Mouse (Mus musculus): Measurements from ENCODE around the gene Slc18b1. TPM values are rescaled to one million over a fixed set of nuclear protein-coding genes. Genes with fewer than 3 reads are reported as not detected.

The Slc18b1 gene
- total RNA-seq, 2 experiments from 2014 or later: 12.0 to 16.7 TPM

GRCm38 (mm10) chr10:23806201-23806600 lies 9.4 kb downstream of the Slc18b1 start:
- DNase-seq: no peak

- peak; percentile 83 for DNase-seq
Measured at GRCm38 (mm10) chr10:23811635-23812437, 15.1 kb downstream of the Slc18b1 start.

- no peak for DNase-seq
Measured at GRCm38 (mm10) chr10:23812438-23812759, 15.6 kb downstream of the Slc18b1 start.

- no peak for DNase-seq
Measured at GRCm38 (mm10) chr10:23812852-23813766, 16.3 kb downstream of the Slc18b1 start.

- peak; percentile 84 for DNase-seq
Measured at GRCm38 (mm10) chr10:23815168-23815567, 18.4 kb downstream of the Slc18b1 start.

- no peak for DNase-seq
Measured at GRCm38 (mm10) chr10:23816241-23816640, 19.5 kb downstream of the Slc18b1 start.

- DNase-seq: no peak
Measured at GRCm38 (mm10) chr10:23826516-23826915, 29.7 kb downstream of the Slc18b1 start.

GRCm38 (mm10) chr10:23836003-23836964 lies 39.5 kb downstream of the Slc18b1 start:
- DNase-seq: no peak

- DNase-seq: no peak
Measured at GRCm38 (mm10) chr10:23837115-23837514, 40.3 kb downstream of the Slc18b1 start.

GRCm38 (mm10) chr10:23838910-23839309 lies 42.1 kb downstream of the Slc18b1 start:
- no peak for DNase-seq

- DNase-seq: no peak
Measured at GRCm38 (mm10) chr10:23839368-23839767, 42.6 kb downstream of the Slc18b1 start.

- no peak for DNase-seq
Measured at GRCm38 (mm10) chr10:23840496-23840895, 43.7 kb downstream of the Slc18b1 start.

GRCm38 (mm10) chr10:23851228-23851912 lies 54.6 kb downstream of the Slc18b1 start, which contains the start of gene Vnn3:
Gene Vnn3, plus strand, starts transcription at chr10:23851462.
- no peak for DNase-seq

GRCm38 (mm10) chr10:23852096-23852495 lies 55.3 kb downstream of the Slc18b1 start:
- DNase-seq: no peak

- no peak for DNase-seq
Measured at GRCm38 (mm10) chr10:23864362-23865312, 67.9 kb downstream of the Slc18b1 start.

Other genes starting within 250 kb of the Slc18b1 start
- 100 to 1,000 TPM; 357 to 393 TPM for gene Rps12, start 9.7 kb upstream of the Slc18b1 start, total RNA-seq (2021)
- under 1 TPM in 1 of 2 experiments, not detected in 1; 0.19 TPM for gene Vnn3, start 54.5 kb downstream of the Slc18b1 start, total RNA-seq (2021)
- 1 to 10 TPM; 3.0 to 3.8 TPM for gene Vnn1, start 97.7 kb downstream of the Slc18b1 start, total RNA-seq (2021)
- not detected for gene Taar1, start 123.4 kb downstream of the Slc18b1 start, total RNA-seq (2021)
- not detected for gene Taar2, start 141.6 kb downstream of the Slc18b1 start, total RNA-seq (2021)
- gene Taar3, start 152.6 kb downstream of the Slc18b1 start, total RNA-seq (2021): not detected
- not detected for gene Taar4, start 163.5 kb downstream of the Slc18b1 start, total RNA-seq (2021)
- not detected for gene Taar5, start 173.7 kb downstream of the Slc18b1 start, total RNA-seq (2021)
- gene Taar6, start 188.7 kb downstream of the Slc18b1 start, total RNA-seq (2021): not detected
- not detected for gene Taar7a, start 196.5 kb downstream of the Slc18b1 start, total RNA-seq (2021)
- gene Taar7b, start 203.0 kb downstream of the Slc18b1 start, total RNA-seq (2021): not detected
- not detected for gene Taar7d, start 230.2 kb downstream of the Slc18b1 start, total RNA-seq (2021)
- not detected for gene Taar7e, start 240.6 kb downstream of the Slc18b1 start, total RNA-seq (2021)